Mouse (Mus musculus) hindbrain, embryonic 13.5 days (tissue): ENCODE measurements around the gene Cnr2. TPM values are rescaled to one million over a fixed set of nuclear protein-coding genes. Genes with fewer than 3 reads are reported as not detected.

Experiments
- ATAC-seq: fragments of 200-750 bp; cut with Nextera tagmentation; 2 replicates; pipeline ENCODE4 v1.8.0; 2017; ENCODE audit warnings: moderate TSS enrichment; ENCODE audit not compliant: low FRiP score
- H3K27ac ChIP-seq: fragments of 300-500 bp; sonication (generic); 2 replicates; pipeline ENCODE4 v1.5.1; 2015; ENCODE audit warnings: inconsistent platforms, mild to moderate bottlenecking, moderate library complexity
- H3K27me3 ChIP-seq: fragments of 300-500 bp; sonication (generic); 2 replicates; pipeline ENCODE4 v1.6.1; 2015; ENCODE audit warnings: mild to moderate bottlenecking, inconsistent platforms
- H3K36me3 ChIP-seq: fragments of 300-500 bp; sonication (generic); 2 replicates; pipeline ENCODE4 v1.6.1; 2015; ENCODE audit warnings: mild to moderate bottlenecking, inconsistent platforms
- H3K4me1 ChIP-seq: fragments of 300-500 bp; sonication (generic); replicated peaks from 2 replicates; pipeline ENCODE4 v1.6.1; 2015; ENCODE audit warnings: inconsistent platforms
- H3K4me2 ChIP-seq: fragments of 300-500 bp; sonication (generic); 2 replicates; pipeline ENCODE4 v1.6.1; 2015; ENCODE audit warnings: inconsistent platforms, mild to moderate bottlenecking, moderate library complexity
- H3K4me3 ChIP-seq: fragments of 300-500 bp; sonication (generic); 2 replicates; pipeline ENCODE4 v1.5.1; 2015; ENCODE audit warnings: mild to moderate bottlenecking, inconsistent platforms
- H3K9ac ChIP-seq: fragments of 300-500 bp; sonication (generic); 2 replicates; pipeline ENCODE4 v1.6.1; 2015; ENCODE audit warnings: mild to moderate bottlenecking, inconsistent platforms
- H3K9me3 ChIP-seq: fragments of 300-500 bp; sonication (generic); 2 replicates; pipeline ENCODE4 v1.6.1; 2016; ENCODE audit warnings: inconsistent platforms
- WGBS: fragments of 180-500 bp; shearing (Covaris S2); methylation state at CpG from one replicate; pipeline ENCODE4 v1.1.7; 2015; 5-methylcytosine and 5-hydroxymethylcytosine counted together
- polyA plus RNA-seq: library from polyadenylated mRNA; unstranded; fragments of >200 nt; fragmentation: Nextera tagmentation; extraction: Ambion mirVana; gene quantifications from 2 replicates; pipeline ENCODE4 v1.2.1, GENCODE M21; 2015

Gene Cnr2
- polyA plus RNA-seq, 1 experiment from 2014 or later: 0.17 TPM

DNA sequence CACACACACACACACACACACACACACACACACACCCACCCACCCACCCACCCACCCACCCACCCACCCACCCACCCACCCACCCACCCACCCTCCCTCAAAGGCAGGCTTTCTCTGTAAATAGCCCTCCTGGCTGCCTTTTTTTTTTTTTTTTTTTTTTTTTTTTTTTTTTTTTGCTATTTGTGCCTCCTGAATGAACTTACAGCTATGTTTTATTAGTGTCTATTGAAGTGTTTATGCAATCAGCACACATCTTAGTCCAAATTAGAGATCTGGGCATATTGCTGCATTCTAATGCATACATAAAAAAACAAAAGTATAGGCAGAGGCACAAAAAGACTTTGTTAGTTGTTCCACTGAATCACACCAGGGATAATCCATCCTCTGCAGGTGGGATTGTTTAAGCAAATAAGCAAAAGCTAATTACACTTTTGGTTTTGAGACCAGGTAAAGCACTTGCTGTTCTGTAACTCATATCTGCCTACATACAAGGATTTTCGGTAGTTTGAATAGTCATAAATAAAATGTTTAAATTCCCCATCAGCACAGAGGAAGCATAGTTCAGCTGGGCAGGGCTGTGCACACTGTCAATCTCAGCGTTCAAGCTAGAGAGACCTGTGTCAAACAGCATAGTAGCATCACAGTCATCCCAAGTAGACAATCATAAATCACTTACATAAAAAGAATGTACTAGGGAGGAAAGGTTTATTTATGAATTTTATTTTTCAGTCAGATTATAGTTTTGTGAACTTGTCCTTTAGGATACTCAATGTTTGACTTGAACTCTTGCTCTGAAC, 24.8 kb upstream of the Cnr2 start:
- H3K4me3 ChIP-seq: peak overlapping the region; percentile 9; the same call in 1 of the 2 replicates
- H3K27ac ChIP-seq: no peak overlapping the region
- peaks cover 39% of the 10 kb centered on the region for H3K4me1 ChIP-seq
- peaks cover 17% of the 10 kb centered on the region for H3K36me3 ChIP-seq
- peak overlapping the region; percentile 88 for H3K4me2 ChIP-seq
- no peaks in the 10 kb centered on the region for H3K27me3 ChIP-seq
- no peak for ATAC-seq
- H3K9ac ChIP-seq: 0 out of 2 replicates have a peak overlapping the region, but pooled peaks have one; percentile 40
- 44% methylated on average over 2 of the region's 2 CpGs for WGBS
- no peaks in the 10 kb centered on the region for H3K9me3 ChIP-seq

GRCm38 (mm10) chr4:135872015-135872414, 23.2 kb upstream of the Cnr2 start:
- H3K9ac ChIP-seq: peak overlapping the region; percentile 96
- no peaks in the 10 kb centered on the region for H3K9me3 ChIP-seq
- peaks cover 54% of the 10 kb centered on the region for H3K4me1 ChIP-seq
- H3K36me3 ChIP-seq: peaks cover 13% of the 10 kb centered on the region
- peak overlapping the region; percentile 99; the same call in 1 of the 2 replicates for H3K27ac ChIP-seq
- ATAC-seq: no peak
- H3K27me3 ChIP-seq: no peaks in the 10 kb centered on the region
- 53% methylated on average over 3 of the region's 3 CpGs for WGBS
- H3K4me2 ChIP-seq: peak overlapping the region; percentile 88
- peak overlapping the region; percentile 71 for H3K4me3 ChIP-seq

DNA sequence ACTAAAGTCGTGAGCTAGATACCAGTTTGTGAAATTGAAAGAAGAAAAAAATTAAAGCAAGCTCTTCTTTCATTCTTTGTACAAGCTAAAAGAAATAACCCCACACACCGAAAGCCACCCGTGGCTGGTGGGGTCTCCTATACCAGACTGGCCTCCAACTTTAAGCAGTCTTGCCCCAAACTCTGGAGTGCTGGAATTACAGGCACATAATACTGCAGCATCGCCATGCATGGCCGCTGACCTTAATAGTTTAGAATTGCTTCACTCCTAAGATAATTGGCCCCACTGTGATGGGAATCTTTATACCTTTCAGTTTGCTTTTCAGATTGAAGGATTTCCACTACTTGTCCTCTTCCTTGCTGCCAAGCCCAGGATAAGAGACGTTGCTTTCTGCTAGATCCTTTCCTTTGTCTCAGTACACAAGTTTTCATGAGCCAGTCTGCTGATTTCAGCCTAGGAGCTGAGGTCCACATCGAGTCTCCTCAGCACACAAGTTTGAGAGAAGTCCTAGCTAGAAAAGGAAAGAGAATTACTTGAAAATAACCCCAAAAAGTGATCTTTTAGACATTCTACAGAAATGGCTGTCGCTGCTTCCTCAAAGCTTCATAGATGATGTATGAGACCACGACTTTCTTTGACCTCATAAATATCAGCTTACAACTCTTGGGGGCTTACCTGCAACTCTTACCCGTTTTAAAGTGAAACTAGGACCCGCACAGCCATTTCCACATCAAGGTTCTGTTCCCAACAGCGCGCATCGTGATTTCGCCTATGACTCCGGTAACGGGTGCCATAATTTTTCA, 22.4 kb upstream of the Cnr2 start:
- H3K9ac ChIP-seq: peak overlapping the region; percentile 96
- ATAC-seq: no peak
- peaks cover 55% of the 10 kb centered on the region for H3K4me1 ChIP-seq
- H3K27ac ChIP-seq: peak overlapping the region; percentile 99
- H3K4me2 ChIP-seq: peak overlapping the region; percentile 88
- H3K4me3 ChIP-seq: peak overlapping the region; percentile 71
- peaks cover 13% of the 10 kb centered on the region for H3K36me3 ChIP-seq
- no peaks in the 10 kb centered on the region for H3K27me3 ChIP-seq
- no peaks in the 10 kb centered on the region for H3K9me3 ChIP-seq
- 9% methylated on average over 17 of the region's 17 CpGs for WGBS

DNA sequence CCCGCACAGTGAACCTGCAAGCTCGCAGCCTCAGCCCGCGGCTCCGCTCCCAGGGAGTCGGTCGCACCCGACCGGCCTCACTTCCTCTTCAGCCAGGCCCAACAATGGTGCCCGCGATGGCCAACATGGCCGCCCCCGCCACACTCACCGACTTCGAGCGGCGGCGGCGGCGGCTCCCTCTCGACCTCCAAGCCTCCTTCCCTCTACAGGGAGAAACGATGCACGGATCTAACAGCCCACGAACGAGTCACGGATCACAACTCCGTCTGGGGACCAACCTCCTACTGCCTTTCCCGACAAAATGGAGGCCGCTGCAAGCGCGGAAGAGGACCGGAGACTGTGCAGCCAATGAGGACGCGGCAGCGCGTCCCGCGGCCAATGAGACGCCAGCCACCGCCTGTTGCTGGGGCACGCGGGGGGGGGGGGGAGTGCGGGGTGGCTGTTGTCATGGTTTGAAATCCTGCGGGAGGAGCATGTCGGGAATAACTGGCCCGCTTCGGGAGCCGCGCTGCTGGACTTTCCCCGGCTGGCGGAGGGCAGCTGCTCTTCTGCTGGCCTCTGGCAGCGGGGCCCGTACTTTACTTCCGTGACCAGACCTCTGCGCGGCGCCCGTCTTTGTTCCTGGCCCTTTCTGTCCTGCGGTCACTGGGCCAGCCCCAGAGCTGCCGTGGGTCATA, 21.5 kb upstream of the Cnr2 start, which contains the start of gene Pnrc2:
Pnrc2 (minus strand) TSS at position 325 of the 677 bp plus-strand sequence.
- Histone ChIP-seq H3K27ac (peak within 1 kb of the TSS; percentile 99), H3K9me3 (no peaks in the 10 kb centered on the region), H3K9ac (peak within 1 kb of the TSS; percentile 96), H3K4me3 (peak within 1 kb of the TSS; percentile 71), H3K36me3 (peaks cover 12% of the 10 kb centered on the region), H3K27me3 (no peaks in the 10 kb centered on the region), H3K4me1 (peaks cover 55% of the 10 kb centered on the region), H3K4me2 (peak within 1 kb of the TSS; percentile 88)
- peak; percentile 96 for ATAC-seq
- WGBS: under 1% methylated on average over 48 of the region's 60 CpGs

- Histone ChIP-seq H3K9ac (no peak overlapping the region; the same call in 1 of the 2 replicates), H3K36me3 (peaks cover 7% of the 10 kb centered on the region), H3K4me3 (no peak overlapping the region), H3K4me1 (peaks cover 55% of the 10 kb centered on the region), H3K27me3 (no peaks in the 10 kb centered on the region), H3K4me2 (peak overlapping the region; percentile 88; the same call in 1 of the 2 replicates), H3K9me3 (no peaks in the 10 kb centered on the region), H3K27ac (peak overlapping the region; percentile 99; the same call in 1 of the 2 replicates)
- no peak for ATAC-seq
- WGBS: 82% methylated on average over 10 of the region's 10 CpGs
Observed at GRCm38 (mm10) chr4:135874564-135875535, 20.3 kb upstream of the Cnr2 start.

DNA sequence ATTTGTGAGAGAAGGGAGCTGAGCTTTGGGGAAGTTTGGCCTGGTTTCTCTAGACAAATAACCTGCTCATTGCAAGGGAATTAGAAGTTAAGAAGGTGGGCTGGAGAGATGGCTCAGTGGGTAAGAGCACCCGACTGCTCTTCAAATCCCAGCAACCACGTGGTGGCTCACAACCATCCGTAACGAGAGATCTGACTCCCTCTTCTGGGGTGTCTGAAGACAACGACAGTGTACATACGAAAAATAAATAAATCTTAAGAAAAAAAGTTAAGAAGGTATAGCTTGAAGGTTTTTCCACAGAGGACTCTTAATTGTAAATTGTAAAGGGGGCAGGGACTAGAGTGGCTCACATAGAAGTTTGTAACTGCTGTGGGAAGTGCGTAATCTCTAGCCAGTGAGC, 19.6 kb upstream of the Cnr2 start:
- H3K4me1 ChIP-seq: peaks cover 52% of the 10 kb centered on the region
- 25% methylated on average over 7 of the region's 7 CpGs for WGBS
- H3K4me3 ChIP-seq: no peak overlapping the region
- H3K27me3 ChIP-seq: no peaks in the 10 kb centered on the region
- peaks cover 7% of the 10 kb centered on the region for H3K36me3 ChIP-seq
- no peak overlapping the region for H3K4me2 ChIP-seq
- no peaks in the 10 kb centered on the region for H3K9me3 ChIP-seq
- no peak overlapping the region; the same call in 1 of the 2 replicates for H3K27ac ChIP-seq
- no peak for ATAC-seq
- no peak overlapping the region for H3K9ac ChIP-seq

- ATAC-seq: no peak
- Histone ChIP-seq H3K4me3 (0 out of 2 replicates have a peak overlapping the region, but pooled peaks have one; percentile 5), H3K4me1 (peaks cover 48% of the 10 kb centered on the region), H3K36me3 (peaks cover 7% of the 10 kb centered on the region), H3K27ac (peak overlapping the region; percentile 50), H3K4me2 (peak overlapping the region; percentile 48), H3K9ac (peak overlapping the region; percentile 61; the same call in 1 of the 2 replicates), H3K9me3 (no peaks in the 10 kb centered on the region), H3K27me3 (no peaks in the 10 kb centered on the region)
- 3% methylated on average over 9 of the region's 9 CpGs for WGBS
Observed at GRCm38 (mm10) chr4:135875991-135876582, 19.1 kb upstream of the Cnr2 start.

DNA sequence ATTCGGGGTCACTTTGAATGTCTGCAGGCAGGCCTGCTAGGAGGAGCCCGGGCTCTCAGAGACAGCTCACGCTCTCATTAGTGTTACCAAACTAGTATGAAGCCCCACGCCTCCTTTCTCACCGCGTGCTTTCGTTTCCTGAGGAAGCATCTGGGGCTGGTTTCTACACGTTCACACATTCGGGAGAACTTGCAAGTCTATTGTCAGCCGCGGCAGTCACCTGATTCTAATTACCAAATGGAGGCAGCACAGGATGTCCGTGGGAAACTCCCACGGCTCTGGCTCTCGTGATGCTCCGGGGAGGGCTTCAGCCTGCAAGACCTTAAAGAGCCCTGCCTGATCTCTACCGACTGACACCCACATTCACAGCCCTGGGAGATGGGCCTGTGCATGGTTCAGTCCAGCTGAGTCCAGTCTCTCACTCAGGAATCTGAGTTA, 18.6 kb upstream of the Cnr2 start:
- H3K4me2 ChIP-seq: peak overlapping the region; percentile 48
- no peaks in the 10 kb centered on the region for H3K9me3 ChIP-seq
- peaks cover 4% of the 10 kb centered on the region for H3K36me3 ChIP-seq
- WGBS: 2% methylated on average over 16 of the region's 16 CpGs
- no peak for ATAC-seq
- H3K4me3 ChIP-seq: peak overlapping the region; percentile 5; the same call in 1 of the 2 replicates
- H3K9ac ChIP-seq: peak overlapping the region; percentile 61; the same call in 1 of the 2 replicates
- H3K27ac ChIP-seq: peak overlapping the region; percentile 50; the same call in 1 of the 2 replicates
- no peaks in the 10 kb centered on the region for H3K27me3 ChIP-seq
- peaks cover 45% of the 10 kb centered on the region for H3K4me1 ChIP-seq

DNA sequence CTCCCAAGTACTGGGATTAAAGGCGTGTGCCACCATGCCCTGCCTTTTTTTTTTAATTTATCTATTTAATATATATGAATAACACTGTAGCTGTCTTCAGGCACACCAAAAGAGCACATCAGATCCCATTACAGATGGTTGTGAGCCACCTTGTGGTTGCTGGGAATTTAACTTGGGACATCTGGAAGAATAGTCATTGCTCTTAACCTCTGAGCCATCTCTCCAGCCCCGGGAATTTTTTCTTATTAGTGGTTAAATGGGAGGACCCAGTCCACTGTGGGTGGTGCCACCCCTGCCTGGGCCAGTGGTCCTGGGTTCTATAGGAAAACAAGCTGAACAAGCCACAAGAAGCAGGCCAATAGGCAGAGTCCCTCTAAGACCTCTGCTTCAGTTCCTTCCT, 17.5 kb upstream of the Cnr2 start:
- ATAC-seq: no peak
- Histone ChIP-seq H3K4me1 (peaks cover 34% of the 10 kb centered on the region), H3K4me2 (no peak overlapping the region), H3K27ac (no peak overlapping the region), H3K4me3 (no peak overlapping the region), H3K36me3 (no peaks in the 10 kb centered on the region), H3K9me3 (no peaks in the 10 kb centered on the region), H3K27me3 (no peaks in the 10 kb centered on the region), H3K9ac (no peak overlapping the region)
- WGBS: 65% methylated on average over 2 of the region's 2 CpGs

GRCm38 (mm10) chr4:135879021-135879420, 16.2 kb upstream of the Cnr2 start:
- H3K36me3 ChIP-seq: no peaks in the 10 kb centered on the region
- no peak overlapping the region for H3K4me2 ChIP-seq
- H3K27ac ChIP-seq: no peak overlapping the region
- WGBS: 59% methylated on average over 6 of the region's 6 CpGs
- no peak for ATAC-seq
- H3K4me1 ChIP-seq: peaks cover 31% of the 10 kb centered on the region
- H3K9me3 ChIP-seq: no peaks in the 10 kb centered on the region
- no peak overlapping the region for H3K9ac ChIP-seq
- no peaks in the 10 kb centered on the region for H3K27me3 ChIP-seq
- no peak overlapping the region for H3K4me3 ChIP-seq
